Mouse (Mus musculus) midbrain, embryonic 12.5 days (tissue): Measurements from ENCODE around the gene St3gal4. TPM values are rescaled to one million over a fixed set of nuclear protein-coding genes. Genes with fewer than 3 reads are reported as not detected.
A peak's percentile ranks its signal among the peaks of the same experiment; 100 is the strongest.

Source experiments
- ATAC-seq: fragments of 200-750 bp; cut with Nextera tagmentation; 2 replicates; pipeline ENCODE4 v1.8.0; 2017; ENCODE audit warnings: low read depth, moderate TSS enrichment, moderate library complexity; ENCODE audit not compliant: low FRiP score
- H3K27ac ChIP-seq: fragments of 300-500 bp; sonication (generic); replicated peaks from 2 replicates; pipeline ENCODE4 v1.5.1; 2016; ENCODE audit warnings: mild to moderate bottlenecking
- H3K27me3 ChIP-seq: fragments of 300-500 bp; sonication (generic); 2 replicates; pipeline ENCODE4 v1.6.1; 2016; ENCODE audit warnings: mild to moderate bottlenecking
- H3K36me3 ChIP-seq: fragments of 300-500 bp; sonication (generic); 2 replicates; pipeline ENCODE4 v1.6.1; 2016
- H3K4me1 ChIP-seq: fragments of 300-500 bp; sonication (generic); 2 replicates; pipeline ENCODE4 v1.6.1; 2016
- H3K4me2 ChIP-seq: fragments of 300-500 bp; sonication (generic); replicated peaks from 2 replicates; pipeline ENCODE4 v1.6.1; 2016; ENCODE audit warnings: mild to moderate bottlenecking, moderate library complexity
- H3K4me3 ChIP-seq: fragments of 300-500 bp; sonication (generic); 2 replicates; pipeline ENCODE4 v1.5.1; 2016; ENCODE audit warnings: mild to moderate bottlenecking
- H3K9ac ChIP-seq: fragments of 300-500 bp; sonication (generic); replicated peaks from 2 replicates; pipeline ENCODE4 v1.6.1; 2016; ENCODE audit warnings: mild to moderate bottlenecking, moderate library complexity
- H3K9me3 ChIP-seq: fragments of 300-500 bp; sonication (generic); 2 replicates; pipeline ENCODE4 v1.6.1; 2016; ENCODE audit warnings: mild to moderate bottlenecking
- WGBS: fragments of 180-500 bp; shearing (Covaris S2); methylation state at CpG from one replicate; pipeline ENCODE4 v1.1.7; 2016; 5-methylcytosine and 5-hydroxymethylcytosine counted together
- polyA plus RNA-seq: library from polyadenylated mRNA; unstranded; fragments of >200 nt; fragmentation: Nextera tagmentation; extraction: Ambion mirVana; gene quantifications from 2 replicates; pipeline ENCODE4 v1.2.1, GENCODE M21; 2016

Gene St3gal4
- polyA plus RNA-seq, 1 experiment from 2014 or later = 11.4 TPM

GRCm38 (mm10) chr9:35052671-35053070 is 66.4 kb downstream of the St3gal4 start:
- Histone ChIP-seq H3K4me3 (no peak overlapping the region), H3K9me3 (no peaks in the 10 kb centered on the region), H3K36me3 (peaks cover 8% of the 10 kb centered on the region; the same call in 1 of the 2 replicates), H3K9ac (no peak overlapping the region), H3K4me2 (no peak overlapping the region), H3K27me3 (no peaks in the 10 kb centered on the region), H3K4me1 (no peaks in the 10 kb centered on the region), H3K27ac (no peak overlapping the region)
- WGBS = 98% methylated on average over 4 of the region's 4 CpGs
- ATAC-seq = no peak

- no peaks in the 10 kb centered on the region for H3K4me1 ChIP-seq
- WGBS = 93% methylated on average over 4 of the region's 4 CpGs
- H3K9me3 ChIP-seq = no peaks in the 10 kb centered on the region
- no peak overlapping the region for H3K4me3 ChIP-seq
- H3K27ac ChIP-seq = no peak overlapping the region
- ATAC-seq = no peak
- no peak overlapping the region for H3K9ac ChIP-seq
- H3K27me3 ChIP-seq = no peaks in the 10 kb centered on the region
- peaks cover 8% of the 10 kb centered on the region; the same call in 1 of the 2 replicates for H3K36me3 ChIP-seq
- no peak overlapping the region for H3K4me2 ChIP-seq
Observed at GRCm38 (mm10) chr9:35051666-35052065, 67.4 kb downstream of the St3gal4 start.

GRCm38 (mm10) chr9:35050701-35051454 is 68.2 kb downstream of the St3gal4 start:
- H3K27me3 ChIP-seq = no peaks in the 10 kb centered on the region
- peaks cover 8% of the 10 kb centered on the region; the same call in 1 of the 2 replicates for H3K36me3 ChIP-seq
- no peak overlapping the region for H3K9ac ChIP-seq
- WGBS = 90% methylated on average over 6 of the region's 6 CpGs
- no peaks in the 10 kb centered on the region for H3K9me3 ChIP-seq
- no peak overlapping the region for H3K4me3 ChIP-seq
- H3K27ac ChIP-seq = no peak overlapping the region
- ATAC-seq = no peak
- peaks cover under 1% of the 10 kb centered on the region; the same call in 1 of the 2 replicates for H3K4me1 ChIP-seq
- H3K4me2 ChIP-seq = no peak overlapping the region

- no peak for ATAC-seq
- H3K9ac ChIP-seq = no peak overlapping the region
- no peak overlapping the region for H3K27ac ChIP-seq
- peaks cover 8% of the 10 kb centered on the region for H3K4me1 ChIP-seq
- WGBS = 79% methylated on average over 3 of the region's 3 CpGs
- no peak overlapping the region for H3K4me2 ChIP-seq
- H3K36me3 ChIP-seq = peaks cover 8% of the 10 kb centered on the region; the same call in 1 of the 2 replicates
- no peak overlapping the region for H3K4me3 ChIP-seq
- H3K9me3 ChIP-seq = no peaks in the 10 kb centered on the region
- no peaks in the 10 kb centered on the region for H3K27me3 ChIP-seq
Observed at GRCm38 (mm10) chr9:35049891-35050527, 69.1 kb downstream of the St3gal4 start.

GRCm38 (mm10) chr9:35048449-35048848 is 70.6 kb downstream of the St3gal4 start:
- ATAC-seq = no peak
- Histone ChIP-seq H3K4me1 (peaks cover 24% of the 10 kb centered on the region), H3K9ac (no peak overlapping the region), H3K4me2 (no peak overlapping the region), H3K27me3 (no peaks in the 10 kb centered on the region), H3K4me3 (no peak overlapping the region), H3K36me3 (peaks cover 8% of the 10 kb centered on the region; the same call in 1 of the 2 replicates), H3K9me3 (no peaks in the 10 kb centered on the region), H3K27ac (no peak overlapping the region)
- WGBS = 98% methylated on average over 6 of the region's 6 CpGs

- 81% methylated on average over 2 of the region's 2 CpGs for WGBS
- Histone ChIP-seq H3K27ac (no peak overlapping the region), H3K9me3 (no peaks in the 10 kb centered on the region), H3K4me3 (no peak overlapping the region), H3K9ac (no peak overlapping the region), H3K4me2 (no peak overlapping the region), H3K36me3 (no peaks in the 10 kb centered on the region), H3K27me3 (no peaks in the 10 kb centered on the region), H3K4me1 (peaks cover 25% of the 10 kb centered on the region)
- no peak for ATAC-seq
Observed at GRCm38 (mm10) chr9:35045756-35046155, 73.3 kb downstream of the St3gal4 start.

GRCm38 (mm10) chr9:35045031-35045531 is 74.0 kb downstream of the St3gal4 start:
- H3K9ac ChIP-seq = no peak overlapping the region
- no peak overlapping the region for H3K27ac ChIP-seq
- H3K4me2 ChIP-seq = no peak overlapping the region
- H3K9me3 ChIP-seq = no peaks in the 10 kb centered on the region
- H3K4me3 ChIP-seq = no peak overlapping the region
- H3K27me3 ChIP-seq = no peaks in the 10 kb centered on the region
- no peaks in the 10 kb centered on the region for H3K36me3 ChIP-seq
- ATAC-seq = peak; percentile 32; the same call in 1 of the 2 replicates
- H3K4me1 ChIP-seq = peaks cover 25% of the 10 kb centered on the region
- 73% methylated on average over 11 of the region's 11 CpGs for WGBS

- ATAC-seq = peak; percentile 52; the same call in 1 of the 2 replicates
- no peaks in the 10 kb centered on the region for H3K36me3 ChIP-seq
- H3K4me1 ChIP-seq = peaks cover 25% of the 10 kb centered on the region
- H3K27me3 ChIP-seq = no peaks in the 10 kb centered on the region
- no peaks in the 10 kb centered on the region for H3K9me3 ChIP-seq
- no peak overlapping the region for H3K4me3 ChIP-seq
- no peak overlapping the region for H3K27ac ChIP-seq
- peak overlapping the region; percentile 44 for H3K9ac ChIP-seq
- WGBS = 4% methylated on average over 15 of the region's 15 CpGs
- H3K4me2 ChIP-seq = no peak overlapping the region; the same call in 1 of the 2 replicates
Observed at GRCm38 (mm10) chr9:35044458-35044857, 74.6 kb downstream of the St3gal4 start.

- no peak overlapping the region for H3K9ac ChIP-seq
- 59% methylated on average over 7 of the region's 7 CpGs for WGBS
- H3K4me2 ChIP-seq = no peak overlapping the region
- no peak overlapping the region for H3K4me3 ChIP-seq
- no peaks in the 10 kb centered on the region for H3K27me3 ChIP-seq
- no peak overlapping the region for H3K27ac ChIP-seq
- peaks cover 25% of the 10 kb centered on the region for H3K4me1 ChIP-seq
- H3K9me3 ChIP-seq = no peaks in the 10 kb centered on the region
- no peaks in the 10 kb centered on the region for H3K36me3 ChIP-seq
- ATAC-seq = no peak
Observed at GRCm38 (mm10) chr9:35043619-35044018, 75.4 kb downstream of the St3gal4 start.

- ATAC-seq = no peak
- Histone ChIP-seq H3K36me3 (no peaks in the 10 kb centered on the region), H3K4me1 (peaks cover 25% of the 10 kb centered on the region), H3K9me3 (no peaks in the 10 kb centered on the region), H3K27me3 (no peaks in the 10 kb centered on the region), H3K4me2 (no peak overlapping the region), H3K4me3 (no peak overlapping the region), H3K9ac (no peak overlapping the region), H3K27ac (no peak overlapping the region)
- 74% methylated on average over 5 of the region's 5 CpGs for WGBS
Observed at GRCm38 (mm10) chr9:35041493-35041892, 77.6 kb downstream of the St3gal4 start.

GRCm38 (mm10) chr9:35039846-35040245 is 79.2 kb downstream of the St3gal4 start:
- Histone ChIP-seq H3K4me2 (no peak overlapping the region), H3K4me3 (no peak overlapping the region), H3K27me3 (no peaks in the 10 kb centered on the region), H3K36me3 (no peaks in the 10 kb centered on the region), H3K9ac (no peak overlapping the region), H3K9me3 (no peaks in the 10 kb centered on the region), H3K4me1 (peaks cover 15% of the 10 kb centered on the region), H3K27ac (no peak overlapping the region)
- WGBS = 76% methylated on average over 5 of the region's 5 CpGs
- no peak for ATAC-seq

- 74% methylated on average over 7 of the region's 7 CpGs for WGBS
Observed at GRCm38 (mm10) chr9:35038922-35039586, 80.0 kb downstream of the St3gal4 start.

More at GRCm38 (mm10) chr9:35038922-35039586, 80.0 kb downstream of the St3gal4 start:
- peaks cover 7% of the 10 kb centered on the region; the same call in 1 of the 2 replicates for H3K4me1 ChIP-seq
- no peak overlapping the region for H3K9ac ChIP-seq
- ATAC-seq = no peak
- H3K27me3 ChIP-seq = no peaks in the 10 kb centered on the region
- no peak overlapping the region for H3K27ac ChIP-seq
- no peaks in the 10 kb centered on the region for H3K9me3 ChIP-seq
- no peak overlapping the region for H3K4me3 ChIP-seq
- H3K4me2 ChIP-seq = no peak overlapping the region
- H3K36me3 ChIP-seq = no peaks in the 10 kb centered on the region
